Mouse (Mus musculus) liver, embryonic 11.5 days (tissue): ENCODE measurements around the gene Dido1. TPM values are rescaled to one million over a fixed set of nuclear protein-coding genes. Genes with fewer than 3 reads are reported as not detected.

ENCODE experiments used
- ATAC-seq: fragments of 200-750 bp; cut with Nextera tagmentation; replicated peaks from 2 replicates; pipeline ENCODE4 v1.8.0; 2017; ENCODE audit warnings: moderate number of reproducible peaks, mild to moderate bottlenecking, moderate TSS enrichment, moderate library complexity; ENCODE audit not compliant: low FRiP score
- DNase-seq: peaks from one replicate; pipeline ENCODE4 v3.0.0-alpha.2; 2017; ENCODE audit warnings: low spot score
- H3K27ac ChIP-seq: fragments of 300-500 bp; sonication (generic); 2 replicates; pipeline ENCODE4 v1.5.1; 2014; ENCODE audit warnings: mild to moderate bottlenecking, low read depth, low read length, control low read depth
- H3K27me3 ChIP-seq: fragments of 300-500 bp; sonication (generic); replicated peaks from 2 replicates; pipeline ENCODE4 v1.6.1; 2014; ENCODE audit warnings: low read length, mixed read lengths; ENCODE audit not compliant: control insufficient read depth, insufficient read depth
- H3K36me3 ChIP-seq: fragments of 300-500 bp; sonication (generic); 2 replicates; pipeline ENCODE4 v1.6.1; 2014; ENCODE audit warnings: mild to moderate bottlenecking, low read length, moderate library complexity, mixed read lengths; ENCODE audit not compliant: control insufficient read depth, insufficient read depth
- H3K4me1 ChIP-seq: fragments of 300-500 bp; sonication (generic); replicated peaks from 2 replicates; pipeline ENCODE4 v1.6.1; 2014; ENCODE audit warnings: low read length, mixed read lengths; ENCODE audit not compliant: control insufficient read depth, insufficient read depth
- H3K4me2 ChIP-seq: fragments of 300-500 bp; sonication (generic); 2 replicates; pipeline ENCODE4 v1.6.1; 2014; ENCODE audit warnings: mild to moderate bottlenecking, control low read depth, moderate library complexity
- H3K4me3 ChIP-seq: fragments of 300-500 bp; sonication (generic); 2 replicates; pipeline ENCODE4 v1.5.1; 2014; ENCODE audit warnings: low read depth, low read length, control low read depth
- H3K9ac ChIP-seq: fragments of 300-500 bp; sonication (generic); 2 replicates; pipeline ENCODE4 v1.6.1; 2014; ENCODE audit warnings: low read depth, low read length, control low read depth
- H3K9me3 ChIP-seq: fragments of 300-500 bp; sonication (generic); 2 replicates; pipeline ENCODE4 v1.6.1; 2016; ENCODE audit warnings: low read length, inconsistent platforms, mixed read lengths; ENCODE audit not compliant: control insufficient read depth
- WGBS: fragments of 180-500 bp; shearing (Covaris S2); extraction: QIAGEN DNeasy Blood & Tissue Kit; methylation state at CpG from one replicate; pipeline ENCODE4 v1.1.7; 2014; 5-methylcytosine and 5-hydroxymethylcytosine counted together
- polyA plus RNA-seq: library from polyadenylated mRNA; unstranded; fragments of >200 nt; fragmentation: Nextera tagmentation; extraction: Ambion mirVana; gene quantifications from 2 replicates; pipeline ENCODE4 v1.2.1, GENCODE M21; 2014

Gene Dido1
- polyA plus RNA-seq, 1 experiment from 2014 or later = 29.8 TPM

GRCm38 (mm10) chr2:180711527-180711926 is 1.7 kb upstream of the Dido1 start:
- Histone ChIP-seq H3K9me3 (no peaks in the 10 kb centered on the region), H3K27ac (peak overlapping the region; percentile 98), H3K27me3 (no peaks in the 10 kb centered on the region), H3K4me1 (peaks cover 34% of the 10 kb centered on the region), H3K4me2 (peak overlapping the region; percentile 94), H3K36me3 (peaks cover 13% of the 10 kb centered on the region; the same call in 1 of the 2 replicates), H3K4me3 (peak overlapping the region; percentile 100), H3K9ac (peak overlapping the region; percentile 100)
- 50% methylated on average over 4 of the region's 4 CpGs for WGBS
- ATAC-seq (no peak), DNase-seq (no peak)

DNA sequence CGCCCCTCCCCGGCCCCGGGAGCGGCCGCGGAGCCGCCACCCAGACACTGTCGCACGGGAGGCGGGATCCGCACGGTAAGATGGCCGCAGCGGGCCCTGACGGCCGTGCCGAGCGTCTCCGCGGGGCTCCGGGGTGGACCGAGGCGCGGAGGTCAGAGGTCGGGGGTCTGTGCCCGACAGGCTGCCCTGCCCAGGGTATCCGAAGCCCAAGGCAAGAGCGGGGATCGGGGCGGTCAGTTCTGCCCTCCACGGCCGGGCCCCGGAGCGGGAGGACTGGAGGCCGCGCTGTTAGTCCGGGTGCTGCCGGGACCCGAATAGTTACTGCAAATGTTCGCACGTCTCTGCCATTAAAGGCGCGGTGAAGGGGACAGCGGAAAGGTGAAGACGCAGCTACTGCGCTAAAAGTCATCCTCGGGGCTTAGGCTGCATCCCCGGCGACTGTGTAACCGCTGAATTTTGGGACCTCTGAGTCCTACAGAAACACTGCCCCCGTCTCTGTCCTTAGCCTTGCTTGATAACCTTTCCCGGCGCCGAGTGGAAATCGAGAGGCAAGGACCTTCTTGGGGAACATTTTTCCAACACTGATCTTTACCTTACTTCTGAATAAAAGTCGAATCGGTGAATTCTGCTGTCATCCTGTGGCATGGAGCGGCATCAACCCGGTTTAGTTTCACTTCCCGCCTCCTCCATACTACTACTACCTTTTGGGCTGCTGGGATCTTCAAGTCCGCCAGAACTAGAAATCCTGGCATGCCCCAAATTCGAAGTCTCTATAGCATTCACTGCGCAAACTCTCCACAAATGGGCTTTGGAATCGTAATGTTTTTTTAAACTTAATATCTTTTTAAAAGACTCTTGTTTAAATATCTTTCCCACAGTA is 717 bp upstream of the Dido1 start:
- peak overlapping the region; percentile 94 for H3K4me2 ChIP-seq
- H3K4me1 ChIP-seq = peaks cover 34% of the 10 kb centered on the region
- H3K27me3 ChIP-seq = no peaks in the 10 kb centered on the region
- no peak for DNase-seq
- no peaks in the 10 kb centered on the region for H3K9me3 ChIP-seq
- ATAC-seq = no peak; the same call in 1 of the 2 replicates
- peak overlapping the region; percentile 100 for H3K9ac ChIP-seq
- WGBS = 1% methylated on average over 64 of the region's 64 CpGs
- peak overlapping the region; percentile 100 for H3K4me3 ChIP-seq
- peaks cover 12% of the 10 kb centered on the region; the same call in 1 of the 2 replicates for H3K36me3 ChIP-seq
- peak overlapping the region; percentile 98 for H3K27ac ChIP-seq

DNA sequence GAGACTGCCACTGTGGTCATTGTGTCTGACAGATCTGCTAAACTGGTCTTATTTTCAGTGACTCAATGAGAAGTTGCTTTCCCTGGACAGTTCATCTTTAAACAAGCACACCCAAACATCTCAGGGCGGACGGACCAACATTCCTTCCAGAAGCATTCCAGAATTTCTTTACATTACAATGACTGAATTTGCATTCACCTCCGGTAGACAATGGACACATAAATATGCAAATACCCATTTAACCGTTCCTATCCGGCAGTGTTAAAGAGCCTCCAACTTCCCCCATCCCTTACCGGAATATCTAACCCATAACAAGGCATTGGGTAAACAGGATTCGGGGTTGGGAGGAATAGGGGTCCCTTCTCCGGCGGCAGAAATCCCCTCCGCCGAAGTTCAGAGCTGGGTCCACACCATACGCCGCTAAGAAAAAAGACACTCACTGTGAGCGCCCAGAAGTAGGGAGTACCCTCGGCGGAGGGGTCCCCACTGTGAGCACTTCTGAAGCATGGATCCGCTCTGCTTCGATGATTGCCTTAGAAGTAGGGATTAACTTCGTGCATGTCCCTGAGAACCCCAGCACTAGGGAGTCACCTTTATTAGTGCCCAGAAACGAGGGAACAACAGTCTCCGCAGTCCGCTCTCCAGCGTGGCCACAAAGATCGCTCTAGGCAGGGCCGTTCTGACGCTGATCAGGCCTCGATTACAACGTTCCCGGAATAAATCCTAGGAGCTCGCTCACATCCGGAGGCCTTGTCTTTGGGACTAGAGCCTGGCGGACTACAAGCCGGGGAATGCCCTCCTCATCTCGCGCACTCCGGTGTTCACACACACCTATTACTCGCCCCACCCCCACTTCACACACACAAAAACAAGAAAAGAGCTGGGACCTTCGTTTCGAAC is 526 bp downstream of the Dido1 start:
- Histone ChIP-seq H3K4me3 (peak overlapping the region; percentile 100), H3K4me2 (peak overlapping the region; percentile 89), H3K27ac (peak overlapping the region; percentile 89), H3K4me1 (peaks cover 42% of the 10 kb centered on the region), H3K9me3 (no peaks in the 10 kb centered on the region), H3K9ac (peak overlapping the region; percentile 100), H3K36me3 (peaks cover 5% of the 10 kb centered on the region; the same call in 1 of the 2 replicates), H3K27me3 (no peaks in the 10 kb centered on the region)
- DNase-seq (no peak), ATAC-seq (peak; percentile 10)
- WGBS = under 1% methylated on average over 39 of the region's 39 CpGs

DNA sequence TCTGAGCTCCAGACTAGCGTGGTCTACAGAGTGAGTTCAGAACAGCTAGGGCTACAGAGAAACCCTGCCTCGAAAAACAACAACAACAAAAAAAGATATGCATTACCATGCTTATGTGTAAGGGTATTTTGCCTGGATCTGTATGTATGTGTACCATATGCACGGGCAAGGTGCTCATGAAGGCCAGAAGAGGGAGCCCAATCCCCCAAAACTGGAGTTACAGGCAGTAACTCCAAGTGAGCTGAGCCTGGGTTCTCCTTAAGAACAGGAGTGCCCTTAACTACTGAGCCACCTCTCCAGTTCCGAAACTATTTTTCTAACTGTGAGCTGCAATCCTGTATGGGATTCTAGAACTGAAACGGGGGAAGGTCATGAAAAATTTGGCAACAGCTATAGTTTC is 3.8 kb downstream of the Dido1 start:
- no peak overlapping the region for H3K27ac ChIP-seq
- H3K9me3 ChIP-seq = no peaks in the 10 kb centered on the region
- H3K36me3 ChIP-seq = peaks cover 2% of the 10 kb centered on the region; the same call in 1 of the 2 replicates
- H3K9ac ChIP-seq = no peak overlapping the region
- ATAC-seq (no peak), DNase-seq (no peak)
- no peaks in the 10 kb centered on the region for H3K27me3 ChIP-seq
- peaks cover 38% of the 10 kb centered on the region for H3K4me1 ChIP-seq
- 88% methylated on average over 5 of the region's 5 CpGs for WGBS
- no peak overlapping the region for H3K4me3 ChIP-seq
- no peak overlapping the region for H3K4me2 ChIP-seq

DNA sequence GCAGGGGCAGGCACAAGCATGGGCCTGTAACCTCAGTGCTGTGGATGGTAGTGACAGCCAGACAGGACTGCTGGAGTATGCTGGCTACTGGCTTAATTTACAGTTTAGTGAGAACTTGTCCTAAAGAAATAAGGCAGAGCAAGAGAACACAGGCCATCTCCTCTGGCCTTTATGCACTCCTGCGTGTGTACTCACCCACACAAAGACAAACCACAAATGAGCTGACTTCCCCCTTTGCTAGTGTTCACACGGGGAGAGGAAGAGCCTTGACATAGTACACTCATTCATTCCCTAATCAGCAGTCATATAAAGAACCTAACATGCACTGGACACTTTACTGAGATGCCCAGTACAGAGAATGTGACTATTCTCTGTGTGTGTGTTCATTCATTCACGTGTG is 4.7 kb downstream of the Dido1 start:
- Histone ChIP-seq H3K4me1 (peaks cover 48% of the 10 kb centered on the region), H3K4me2 (no peak overlapping the region), H3K4me3 (no peak overlapping the region), H3K36me3 (peaks cover 2% of the 10 kb centered on the region; the same call in 1 of the 2 replicates), H3K9ac (no peak overlapping the region), H3K27me3 (no peaks in the 10 kb centered on the region), H3K27ac (no peak overlapping the region), H3K9me3 (no peaks in the 10 kb centered on the region)
- WGBS = 58% methylated on average over 3 of the region's 3 CpGs
- ATAC-seq (no peak), DNase-seq (no peak)

GRCm38 (mm10) chr2:180704591-180704990 is 5.2 kb downstream of the Dido1 start:
- DNase-seq (no peak), ATAC-seq (no peak)
- Histone ChIP-seq H3K4me1 (peaks cover 52% of the 10 kb centered on the region), H3K36me3 (peaks cover 2% of the 10 kb centered on the region; the same call in 1 of the 2 replicates), H3K27me3 (no peaks in the 10 kb centered on the region), H3K4me2 (no peak overlapping the region), H3K9ac (no peak overlapping the region), H3K4me3 (no peak overlapping the region), H3K27ac (0 out of 2 replicates have a peak overlapping the region, but pooled peaks have one; percentile 1), H3K9me3 (no peaks in the 10 kb centered on the region)
- WGBS = 81% methylated on average over 8 of the region's 8 CpGs

- no peak for ATAC-seq
- 67% methylated on average over 3 of the region's 3 CpGs for WGBS
- Histone ChIP-seq H3K36me3 (peaks cover 2% of the 10 kb centered on the region; the same call in 1 of the 2 replicates), H3K27me3 (no peaks in the 10 kb centered on the region), H3K4me2 (peak overlapping the region; percentile 99), H3K9me3 (no peaks in the 10 kb centered on the region), H3K4me1 (peaks cover 55% of the 10 kb centered on the region), H3K9ac (no peak overlapping the region), H3K27ac (peak overlapping the region; percentile 94; the same call in 1 of the 2 replicates), H3K4me3 (peak overlapping the region; percentile 15; the same call in 1 of the 2 replicates)
- no peak for DNase-seq
These were observed 6.0 kb downstream of the Dido1 start for GRCm38 (mm10) chr2:180703645-180704359.

- peak; percentile 25; the same call in 1 of the 2 replicates for ATAC-seq
- H3K36me3 ChIP-seq = peaks cover 2% of the 10 kb centered on the region; the same call in 1 of the 2 replicates
- H3K27me3 ChIP-seq = no peaks in the 10 kb centered on the region
- peaks cover 54% of the 10 kb centered on the region for H3K4me1 ChIP-seq
- WGBS = 63% methylated on average over 5 of the region's 5 CpGs
- peak overlapping the region; percentile 15; the same call in 1 of the 2 replicates for H3K4me3 ChIP-seq
- H3K9ac ChIP-seq = peak overlapping the region; percentile 99; the same call in 1 of the 2 replicates
- no peaks in the 10 kb centered on the region for H3K9me3 ChIP-seq
- H3K27ac ChIP-seq = peak overlapping the region; percentile 94
- no peak for DNase-seq
- H3K4me2 ChIP-seq = peak overlapping the region; percentile 99
These were observed 6.6 kb downstream of the Dido1 start for GRCm38 (mm10) chr2:180703175-180703574.
